Mouse (Mus musculus): Measurements from ENCODE around the gene Ube2g2. TPM values are rescaled to one million over a fixed set of nuclear protein-coding genes. Genes with fewer than 3 reads are reported as not detected.
"Not testable (repeated sequence)": the region's sequence is repeated elsewhere in the genome, so short reads cannot be mapped to it uniquely, and the experiment has no call there.

The Ube2g2 gene
- total RNA-seq, 2 experiments from 2014 or later: 32.6 to 39.9 TPM

- intact Hi-C loops (cut with DNase I): no loop called here
- DNase-seq (ENCODE audit: extremely low spot score in 1 of 2, low spot score in 2 of 2): peak in 1 of 2 experiments; percentile 33
Measured at GRCm38 (mm10) chr10:77677562-77677961, 55.5 kb downstream of the Ube2g2 start.

- intact Hi-C loops (cut with DNase I): no loop called here
- no peak for DNase-seq (ENCODE audit: extremely low spot score in 1 of 2, low spot score in 2 of 2)
Measured at GRCm38 (mm10) chr10:77682994-77683393, 60.9 kb downstream of the Ube2g2 start.

GRCm38 (mm10) chr10:77684181-77684580 is 62.1 kb downstream of the Ube2g2 start:
- intact Hi-C loops (cut with DNase I): no loop called here
- DNase-seq (ENCODE audit: extremely low spot score in 1 of 2, low spot score in 2 of 2): no peak

GRCm38 (mm10) chr10:77685895-77686664 is 64.0 kb downstream of the Ube2g2 start, which contains the start of gene Tspear:
Gene Tspear, plus strand, starts transcription at chr10:77686569.
- no peak for DNase-seq (ENCODE audit: extremely low spot score in 1 of 2, low spot score in 2 of 2)
- intact Hi-C loops (cut with DNase I): no loop called here

- intact Hi-C loops (cut with DNase I): no loop called here
- no peak for DNase-seq (ENCODE audit: extremely low spot score in 1 of 2, low spot score in 2 of 2)
Measured at GRCm38 (mm10) chr10:77687021-77687420, 64.9 kb downstream of the Ube2g2 start.

GRCm38 (mm10) chr10:77690356-77690807 is 68.3 kb downstream of the Ube2g2 start, which contains the start of gene Gm19402:
Gene Gm19402, minus strand, starts transcription at chr10:77690757.
- intact Hi-C loops (cut with DNase I); DNase-seq (ENCODE audit: extremely low spot score in 1 of 2, low spot score in 2 of 2): not testable (repeated sequence)

Small RNA genes within 50 kb of the gene (microRNA-seq; reads per million reads assigned to microRNA genes)
- gene Mir1930: 75.0 reads per million, percentile 53 among the genes with 10 or more reads in this experiment

Other genes with a start within 250 kb of the Ube2g2 start
- 100 to 1,000 TPM in 1 of 2 experiments, 10 to 100 TPM in 1; 99.5 to 107 TPM for gene Adarb1, start 204.0 kb upstream of the Ube2g2 start, total RNA-seq (2021)
- gene Fam207a, start 106.5 kb upstream of the Ube2g2 start, total RNA-seq (2021): 10 to 100 TPM; 31.2 to 32.0 TPM
- gene Itgb2, start 92.0 kb upstream of the Ube2g2 start, total RNA-seq (2021): 1 to 10 TPM; 2.0 to 2.4 TPM
- 10 to 100 TPM; 59.2 to 66.9 TPM for gene Pttg1ip, start 40.6 kb upstream of the Ube2g2 start, total RNA-seq (2021)
- gene Sumo3, start 16.2 kb upstream of the Ube2g2 start, total RNA-seq (2021): 100 to 1,000 TPM; 142 to 154 TPM
- 10 to 100 TPM; 18.5 to 22.8 TPM for gene Gm49325, start 16.1 kb upstream of the Ube2g2 start, total RNA-seq (2021)
- gene Tspear, start 64.3 kb downstream of the Ube2g2 start, total RNA-seq (2021): under 1 TPM in 1 of 2 experiments, not detected in 1; 0.18 TPM
- gene Gm19402, start 68.5 kb downstream of the Ube2g2 start, total RNA-seq (2021): not detected
- not detected for gene Gm9508, start 75.0 kb downstream of the Ube2g2 start, total RNA-seq (2021)
- gene Gm10272, start 84.4 kb downstream of the Ube2g2 start, total RNA-seq (2021): not detected
- not detected for gene Gm10024, start 89.2 kb downstream of the Ube2g2 start, total RNA-seq (2021)
- not detected for gene Gm10142, start 93.5 kb downstream of the Ube2g2 start, total RNA-seq (2021)
- gene Krtap12-1, start 98.3 kb downstream of the Ube2g2 start, total RNA-seq (2021): not detected
- gene Gm10100, start 104.2 kb downstream of the Ube2g2 start, total RNA-seq (2021): not detected
- not detected for gene Gm18596, start 120.4 kb downstream of the Ube2g2 start, total RNA-seq (2021)
- gene Gm9736, start 129.1 kb downstream of the Ube2g2 start, total RNA-seq (2021): not detected
- not detected for gene Gm3233, start 137.4 kb downstream of the Ube2g2 start, total RNA-seq (2021)
- gene Gm3238, start 149.1 kb downstream of the Ube2g2 start, total RNA-seq (2021): not detected
- not detected for gene Gm7138, start 154.7 kb downstream of the Ube2g2 start, total RNA-seq (2021)
- gene Gm3250, start 160.3 kb downstream of the Ube2g2 start, total RNA-seq (2021): not detected
- not detected for gene Gm7137, start 165.9 kb downstream of the Ube2g2 start, total RNA-seq (2021)
- not detected for gene Gm9639, start 172.8 kb downstream of the Ube2g2 start, total RNA-seq (2021)
- not detected for gene Gm19668, start 176.9 kb downstream of the Ube2g2 start, total RNA-seq (2021)
- gene Gm9507, start 189.6 kb downstream of the Ube2g2 start, total RNA-seq (2021): not detected
- gene Gm2696, start 192.4 kb downstream of the Ube2g2 start, total RNA-seq (2021): not detected
- gene Krtap10-4, start 204.8 kb downstream of the Ube2g2 start, total RNA-seq (2021): not detected
- not detected for gene Krtap10-10, start 213.7 kb downstream of the Ube2g2 start, total RNA-seq (2021)
- not detected for gene Gm36176, start 224.5 kb downstream of the Ube2g2 start, total RNA-seq (2021)
- not detected for gene Gm10318, start 230.6 kb downstream of the Ube2g2 start, total RNA-seq (2021)
- gene Gm3285, start 239.7 kb downstream of the Ube2g2 start, total RNA-seq (2021): not detected

Measured in left cerebral cortex, postnatal 10 days (tissue).